Mouse (Mus musculus): ENCODE measurements at regions not wholly inside any gene's neighbourhood (a gene's known extent, or its start where the extent isn't known, plus 50 kb on each side); places are given as distances from the start of the nearest gene placed in this dataset.
A peak's percentile ranks its signal among the peaks of the same experiment; 100 is the strongest.

GRCm38 (mm10) chr15:96217896-96218295 lies 69.4 kb upstream of the Arid2 start:
- TF ChIP-seq POLR2A (IDR thresholded peaks at IDR 0.05; ENCODE audit: borderline replicate concordance, extremely low read depth, insufficient read depth, insufficient read length, poor library complexity, severe bottlenecking) = no peak
- no peak for TF ChIP-seq CTCF (IDR thresholded peaks at IDR 0.05; ENCODE audit: borderline replicate concordance, extremely low read depth, insufficient read depth, insufficient read length)
- DNase-seq (ENCODE audit: low read depth) = no peak

- TF ChIP-seq CTCF (IDR thresholded peaks at IDR 0.05; ENCODE audit: borderline replicate concordance, extremely low read depth, insufficient read depth, insufficient read length) (no peak), POLR2A (IDR thresholded peaks at IDR 0.05; ENCODE audit: borderline replicate concordance, extremely low read depth, insufficient read depth, insufficient read length, poor library complexity, severe bottlenecking) (no peak)
Measured at GRCm38 (mm10) chr15:96219746-96220145, 67.6 kb upstream of the Arid2 start.

GRCm38 (mm10) chr15:96231969-96232368 lies 55.3 kb upstream of the Arid2 start:
- TF ChIP-seq CTCF (IDR thresholded peaks at IDR 0.05; ENCODE audit: borderline replicate concordance, extremely low read depth, insufficient read depth, insufficient read length) = no peak
- no peak for TF ChIP-seq POLR2A (IDR thresholded peaks at IDR 0.05; ENCODE audit: borderline replicate concordance, extremely low read depth, insufficient read depth, insufficient read length, poor library complexity, severe bottlenecking)
- DNase-seq (ENCODE audit: low read depth) = no peak

More at GRCm38 (mm10) chr15:96219746-96220145, 67.6 kb upstream of the Arid2 start:
- DNase-seq (ENCODE audit: low read depth) = no peak

- TF ChIP-seq POLR2A (IDR thresholded peaks at IDR 0.05; ENCODE audit: borderline replicate concordance, extremely low read depth, insufficient read depth, insufficient read length, poor library complexity, severe bottlenecking) = no peak
- no peak for TF ChIP-seq CTCF (IDR thresholded peaks at IDR 0.05; ENCODE audit: borderline replicate concordance, extremely low read depth, insufficient read depth, insufficient read length)
- peak; percentile 47 for DNase-seq (ENCODE audit: low read depth)
Measured at GRCm38 (mm10) chr15:96233113-96233512, 54.2 kb upstream of the Arid2 start.

- peak; percentile 66 for DNase-seq (ENCODE audit: low read depth)
- TF ChIP-seq CTCF (IDR thresholded peaks at IDR 0.05; ENCODE audit: borderline replicate concordance, extremely low read depth, insufficient read depth, insufficient read length) = no peak
- no peak for TF ChIP-seq POLR2A (IDR thresholded peaks at IDR 0.05; ENCODE audit: borderline replicate concordance, extremely low read depth, insufficient read depth, insufficient read length, poor library complexity, severe bottlenecking)
Measured at GRCm38 (mm10) chr15:96234783-96235182, 52.5 kb upstream of the Arid2 start.
